Mouse (Mus musculus) v-Abl transformed pro-B cells (cell line): Measurements from ENCODE around the gene Sucla2.
"Not testable (repeated sequence)": the region's sequence is repeated elsewhere in the genome, so short reads cannot be mapped to it uniquely, and the experiment has no call there.

ENCODE experiments used
- in situ Hi-C, 2 experiments: fragments of 400-800 bp; cut with MboI; formaldehyde crosslinking; loops; one replicate each; pipeline ENCODE4 v1.15.1; 2025; ENCODE audit not compliant: unreplicated experiment in 2 of 2

The Sucla2 gene

GRCm38 (mm10) chr14:73599720-73600119 lies 74.6 kb downstream of the Sucla2 start:
- in situ Hi-C loops, result no loop called here

DNA sequence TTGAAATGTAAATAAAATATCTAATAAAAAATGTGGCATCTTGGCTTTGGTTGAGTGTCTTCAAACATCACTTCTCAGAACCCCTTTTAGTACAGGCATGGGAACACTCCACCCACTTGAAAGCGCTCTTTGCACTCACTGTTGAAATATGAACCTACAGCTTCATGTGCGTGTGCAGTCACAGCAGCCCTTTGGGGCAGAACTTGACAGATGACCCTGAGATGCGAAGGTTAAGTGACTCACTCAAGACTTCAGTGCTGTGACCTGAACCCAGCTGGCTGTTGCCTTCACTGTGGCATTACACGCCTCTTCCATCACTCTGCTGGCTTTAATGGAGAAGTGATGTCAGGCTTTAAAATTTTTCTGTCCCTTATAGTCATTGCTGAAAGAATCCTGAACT lies 82.6 kb downstream of the Sucla2 start:
- in situ Hi-C loops, result no loop called here

GRCm38 (mm10) chr14:73608668-73609481 lies 83.8 kb downstream of the Sucla2 start:
- in situ Hi-C loops, result no loop called here

DNA sequence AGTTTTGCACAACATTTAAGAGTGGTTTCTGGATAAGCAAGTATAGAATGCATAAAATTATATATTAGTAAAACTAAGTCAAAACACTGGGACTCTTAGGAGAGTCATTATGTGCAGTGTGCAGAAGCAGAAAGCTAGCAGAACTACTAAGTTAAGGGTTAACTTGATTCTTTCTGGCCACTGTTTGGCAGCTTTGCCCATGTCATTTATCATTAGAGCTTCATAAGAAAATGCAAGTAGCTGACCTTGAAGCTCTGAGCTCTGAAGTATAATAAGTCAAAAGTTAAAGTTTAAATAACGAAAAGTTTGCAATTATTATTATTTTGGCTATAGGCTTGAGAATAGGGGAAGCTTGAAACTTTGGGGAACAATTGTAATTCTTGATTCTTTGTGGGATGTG lies 89.8 kb downstream of the Sucla2 start:
- in situ Hi-C loops, result not testable (repeated sequence)

DNA sequence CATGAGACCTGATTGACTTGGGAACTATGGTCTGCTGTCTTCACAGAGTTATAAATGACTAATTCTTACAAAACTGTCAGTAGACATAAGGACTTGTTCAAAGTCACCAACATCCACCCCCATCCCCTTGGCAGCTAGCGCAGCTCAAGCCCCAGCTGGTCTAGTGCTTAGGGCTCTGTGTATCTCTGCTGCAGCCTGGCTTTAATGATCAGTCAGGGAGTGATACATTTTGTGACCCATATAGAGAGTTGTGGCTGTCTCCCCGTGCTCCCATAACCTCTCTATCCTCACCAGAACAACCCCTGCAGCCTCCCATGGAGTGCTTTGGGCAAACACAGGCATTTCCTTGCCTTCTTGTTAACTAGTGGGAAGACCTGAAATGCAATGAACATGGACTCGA lies 95.8 kb downstream of the Sucla2 start:
- in situ Hi-C loops, result no loop called here

DNA sequence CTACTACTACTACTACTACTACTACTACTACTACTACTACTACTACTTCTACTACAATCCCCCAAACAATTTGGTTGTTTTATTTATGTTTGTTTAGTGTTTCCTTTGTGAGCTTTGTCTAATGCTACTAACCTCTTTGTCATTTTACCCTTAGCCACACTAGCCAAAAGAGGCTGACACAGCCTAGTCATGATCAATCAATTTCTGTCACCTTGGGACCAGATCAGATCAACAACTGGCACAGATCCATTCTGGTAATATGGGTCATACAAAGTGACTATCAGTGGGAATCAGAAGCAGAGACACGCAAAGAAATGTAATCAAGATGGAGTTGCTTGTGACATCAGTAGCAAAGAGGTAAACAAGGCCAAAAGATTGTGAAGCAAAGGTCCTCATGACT lies 97.9 kb downstream of the Sucla2 start:
- in situ Hi-C loops, result no loop called here

DNA sequence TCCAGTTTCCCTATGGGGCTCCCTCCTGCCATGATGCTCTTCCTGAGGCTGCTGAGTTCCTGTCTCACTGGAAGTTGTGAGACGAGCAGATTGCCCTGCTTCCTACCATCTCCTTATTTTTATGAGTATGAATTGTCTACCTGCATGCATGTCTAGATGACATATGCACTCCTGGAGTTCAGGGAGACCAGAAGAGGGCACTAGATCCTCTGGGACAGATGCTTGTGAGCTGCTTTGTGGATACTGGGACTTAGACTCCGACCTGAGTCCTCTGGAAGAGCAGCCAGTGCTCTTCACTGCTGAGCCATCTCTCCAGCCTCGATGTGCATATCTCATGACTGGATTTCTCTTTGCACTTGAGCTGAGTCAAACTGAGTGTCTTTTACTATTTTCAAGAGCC lies 100.3 kb downstream of the Sucla2 start:
- in situ Hi-C loops, result no loop called here

GRCm38 (mm10) chr14:73631511-73631910 lies 106.4 kb downstream of the Sucla2 start:
- in situ Hi-C loops, result no loop called here

DNA sequence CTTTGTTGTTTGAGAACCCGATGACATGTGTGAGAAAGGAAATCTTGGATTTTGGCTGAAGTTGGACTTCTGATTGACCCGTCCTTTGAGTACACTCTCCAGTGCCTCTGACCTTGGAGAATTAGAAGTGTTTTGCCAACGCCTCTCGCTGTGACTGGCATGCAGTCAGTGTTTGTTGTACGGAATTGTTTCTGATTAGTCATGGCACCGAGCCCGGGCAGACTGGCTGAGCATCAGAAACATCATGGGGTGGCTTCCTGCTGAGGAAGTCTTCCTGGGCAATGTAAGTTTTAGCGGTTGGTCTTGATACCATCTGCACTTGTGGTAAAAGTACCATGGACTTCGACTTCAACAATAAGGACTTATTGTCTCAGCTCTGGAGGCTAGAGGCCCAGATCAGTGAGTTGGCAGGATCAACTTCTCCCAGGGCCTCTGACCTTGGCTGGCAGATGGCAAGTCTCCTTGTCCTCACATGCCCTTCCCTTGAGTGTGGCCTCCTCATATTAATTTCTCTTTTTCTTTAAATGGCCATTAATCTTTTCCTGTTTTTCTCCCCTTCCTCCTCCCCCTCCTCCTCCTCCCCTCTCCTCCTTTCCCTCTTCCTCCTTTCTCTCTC lies 107.6 kb downstream of the Sucla2 start:
- in situ Hi-C loops, result no loop called here

- in situ Hi-C loops, result no loop called here
Observed at GRCm38 (mm10) chr14:73634356-73634755, 109.2 kb downstream of the Sucla2 start.

DNA sequence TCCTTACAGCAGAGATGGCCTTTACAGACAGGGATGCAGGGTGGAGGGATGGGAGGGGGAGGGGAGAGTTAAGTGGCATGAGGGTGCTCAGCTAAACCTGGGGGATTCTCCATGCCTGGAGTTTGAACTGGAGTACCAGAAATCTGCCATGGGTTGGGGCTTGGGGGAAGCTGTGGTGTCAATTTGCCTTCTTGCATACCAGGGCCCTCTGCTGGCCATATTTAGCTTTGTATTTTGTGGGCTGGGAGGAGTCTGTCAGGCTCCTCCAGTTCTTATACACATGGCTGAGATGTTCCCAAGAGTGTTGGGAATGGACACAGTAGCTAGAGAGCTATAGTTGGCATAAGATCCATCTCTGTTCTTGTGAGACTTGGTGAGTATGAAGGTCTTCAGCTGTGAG lies 112.3 kb downstream of the Sucla2 start:
- in situ Hi-C loops, result no loop called here
